Mouse (Mus musculus): ENCODE data around the gene E030030I06Rik.

DNA sequence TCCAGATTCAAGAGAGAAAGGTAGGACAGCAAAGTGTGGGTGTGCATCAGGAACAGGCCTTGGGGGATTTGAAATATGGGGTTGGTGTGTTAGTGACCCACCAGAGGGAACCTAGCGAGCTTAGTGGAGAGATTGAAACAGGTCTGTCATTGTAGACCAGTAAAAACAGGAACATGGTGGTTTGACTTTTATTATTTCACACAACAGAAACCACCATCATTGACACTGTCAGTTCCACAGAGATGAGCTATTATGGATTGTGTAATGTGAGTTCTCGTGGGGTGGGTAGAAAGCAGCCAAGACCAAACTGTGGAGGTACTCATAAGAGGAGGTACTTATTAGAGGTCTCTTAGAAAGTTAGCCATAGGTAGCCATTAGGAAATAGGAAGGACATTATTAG, 74.5 kb downstream of the E030030I06Rik start:
- TF ChIP-seq CTCF (IDR thresholded peaks at IDR 0.05 in 2 of 3, conservative IDR thresholded peaks at IDR 0.05 in 1 of 3; ENCODE audit: control insufficient read depth in 1 of 3, insufficient read depth in 1 of 3, low read depth in 2 of 3, low read length in 3 of 3, poor library complexity in 1 of 3, severe bottlenecking in 1 of 3) = no peak
- no peak for TF ChIP-seq NRF1 (IDR thresholded peaks at IDR 0.05; ENCODE audit: insufficient read depth, low read depth, low read length, poor library complexity, severe bottlenecking)
- no peak for TF ChIP-seq E2F4 (IDR thresholded peaks at IDR 0.05; ENCODE audit: borderline replicate concordance, low read depth, low read length)
- TF ChIP-seq POLR2A (IDR thresholded peaks at IDR 0.05; ENCODE audit: control insufficient read depth in 1 of 2, insufficient read depth in 1 of 2, low read depth in 1 of 2, low read length in 2 of 2, poor library complexity in 1 of 2) = no peak
- TF ChIP-seq POLR2AphosphoS5 (IDR thresholded peaks at IDR 0.05; ENCODE audit: borderline replicate concordance, low read depth, low read length) = no peak
- no peak for TF ChIP-seq EP300 (IDR thresholded peaks at IDR 0.05; ENCODE audit: low read depth in 1 of 2, low read length in 2 of 2)
- no peak for TF ChIP-seq NELFE (IDR thresholded peaks at IDR 0.05; ENCODE audit: low read depth, low read length)
- no peak for TF ChIP-seq USF1 (IDR thresholded peaks at IDR 0.05; ENCODE audit: low read depth, low read length)
- TF ChIP-seq JUND (IDR thresholded peaks at IDR 0.05; ENCODE audit: low read depth, low read length) = no peak
- no peak for TF ChIP-seq CHD1 (IDR thresholded peaks at IDR 0.05; ENCODE audit: low read depth, low read length)
- no peak for TF ChIP-seq ZMIZ1 (IDR thresholded peaks at IDR 0.05; ENCODE audit: low read depth, low read length)
- TF ChIP-seq MAZ (IDR thresholded peaks at IDR 0.05; ENCODE audit: low read depth, low read length) = no peak
- TF ChIP-seq MXI1 (IDR thresholded peaks at IDR 0.05; ENCODE audit: low read depth, low read length) = no peak
- TF ChIP-seq HCFC1 (IDR thresholded peaks at IDR 0.05; ENCODE audit: low read depth, low read length) = no peak
